ENCODE assay signal across 26 mouse cellular contexts in the genomic region with DNA sequence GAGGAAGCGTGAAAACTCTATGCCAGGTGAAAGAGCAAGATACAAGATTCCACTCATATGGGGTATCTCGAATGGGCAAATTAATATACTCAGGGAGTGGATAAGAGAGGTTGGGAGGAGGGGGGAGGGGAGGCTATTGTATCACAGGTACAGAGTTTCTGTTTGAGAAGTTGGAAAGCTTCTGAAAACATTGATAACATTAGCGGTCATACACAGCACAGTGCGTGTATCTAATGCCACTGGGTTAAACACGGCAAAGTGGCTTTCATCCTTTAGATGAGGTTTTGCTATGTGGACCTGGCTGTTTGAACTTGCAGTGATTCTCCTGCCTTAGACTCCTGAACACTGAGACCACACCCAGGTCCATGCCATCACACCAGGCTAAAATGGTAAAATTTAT. TPM values are rescaled to one million over a fixed set of nuclear protein-coding genes. Genes with fewer than 3 reads are reported as not detected.
DNase-seq lines count a peak whose midpoint lies in the region; ATAC-seq and TF ChIP-seq lines count a peak whose summit lies in the region.
"Had no signal": no experiment of that assay in that cellular context is flagged by ENCODE, and none has a peak within 500 bp of the region (broad histone marks: within the 10 kb centered on the region; RNA-seq: fewer than 3 reads in every experiment).

No protein-coding gene starts in this region.

- H3K9ac ChIP-seq in liver, adult 2 months (ENCODE audit: low read depth, low read length) = no peak overlapping the region
- H3K9ac ChIP-seq in liver, embryonic 11.5 days (ENCODE audit: low read depth, low read length) = no peak overlapping the region
- H3K9ac ChIP-seq in stomach, embryonic 15.5 days = no peak overlapping the region
- no peak overlapping the region for H3K9ac ChIP-seq in stomach, postnatal 0 days (ENCODE audit: low read length)
- no peak overlapping the region for H3K9ac ChIP-seq in forebrain, embryonic 13.5 days
- H3K9ac ChIP-seq: embryonic facial prominence, embryonic 13.5 days; embryonic facial prominence, embryonic 15.5 days; forebrain, embryonic 12.5 days; forebrain, embryonic 15.5 days had no signal

- TF ChIP-seq CTCF in liver, adult 2 months (IDR thresholded peaks at IDR 0.05; ENCODE audit: low read depth, low read length) = no peak
- no peak for TF ChIP-seq CTCF in stomach, postnatal 0 days (IDR thresholded peaks at IDR 0.05; ENCODE audit: low read depth)

- TF ChIP-seq EP300 in stomach, postnatal 0 days (optimal IDR thresholded peaks at IDR 0.05) = no peak

- peak; percentile 73 for DNase-seq in liver, adult 2 months (ENCODE audit: extremely low read depth, low read depth, low spot score)
- DNase-seq in liver, embryonic 11.5 days (ENCODE audit: low spot score) = no peak
- peak; percentile 38 for DNase-seq in stomach, postnatal 0 days (ENCODE audit: low spot score)
- DNase-seq in thymus, postnatal 10 days (ENCODE audit: low spot score in 2 of 2) = no peak
- DNase-seq: adrenal gland, adult 2 months; adrenal gland, postnatal 10 days; adrenal gland, postnatal 25 days; cerebellum, adult 11 months; cerebellum, adult 18-20 months; cerebellum, adult 8-10 months; cerebellum, adult 9-11 months; cerebellum, postnatal 14 days; cerebellum, postnatal 36 days; embryo, embryonic 11 days had no signal

- 0 out of 2 replicates have a peak overlapping the region, but pooled peaks have one; percentile 34 for H3K27ac ChIP-seq in liver, adult 2 months (replicated peaks; ENCODE audit: insufficient read depth, low read depth, low read length)
- no peak overlapping the region for H3K27ac ChIP-seq in liver, embryonic 11.5 days (ENCODE audit: low read depth, low read length)
- no peak overlapping the region for H3K27ac ChIP-seq in stomach, embryonic 15.5 days
- no peak overlapping the region for H3K27ac ChIP-seq in stomach, postnatal 0 days (replicated peaks)
- H3K27ac ChIP-seq in forebrain, embryonic 13.5 days = no peak overlapping the region
- H3K27ac ChIP-seq: embryonic facial prominence, embryonic 13.5 days; embryonic facial prominence, embryonic 15.5 days; forebrain, embryonic 10.5 days; forebrain, embryonic 12.5 days; forebrain, embryonic 15.5 days had no signal

- no peak overlapping the region for H3K4me2 ChIP-seq in liver, embryonic 11.5 days
- H3K4me2 ChIP-seq in stomach, embryonic 15.5 days = no peak overlapping the region
- no peak overlapping the region for H3K4me2 ChIP-seq in stomach, postnatal 0 days (replicated peaks; ENCODE audit: low read depth)
- H3K4me2 ChIP-seq in forebrain, embryonic 13.5 days = no peak overlapping the region
- H3K4me2 ChIP-seq: embryonic facial prominence, embryonic 13.5 days; embryonic facial prominence, embryonic 15.5 days; forebrain, embryonic 12.5 days; forebrain, embryonic 15.5 days had no signal

- no peak for TF ChIP-seq POLR2A in liver, adult 2 months (IDR thresholded peaks at IDR 0.05; ENCODE audit: extremely low read depth, insufficient read depth, low read length)

- no peaks in the 10 kb centered on the region for H3K27me3 ChIP-seq in liver, adult 2 months (ENCODE audit: control insufficient read depth, insufficient read depth, low read length)
- no peaks in the 10 kb centered on the region for H3K27me3 ChIP-seq in liver, embryonic 11.5 days (replicated peaks; ENCODE audit: control insufficient read depth, insufficient read depth, low read length)
- H3K27me3 ChIP-seq in stomach, embryonic 15.5 days (replicated peaks) = no peaks in the 10 kb centered on the region
- H3K27me3 ChIP-seq in stomach, postnatal 0 days (ENCODE audit: control insufficient read depth, insufficient read depth, low read length) = no peaks in the 10 kb centered on the region
- H3K27me3 ChIP-seq in forebrain, embryonic 13.5 days = no peaks in the 10 kb centered on the region
- H3K27me3 ChIP-seq: embryonic facial prominence, embryonic 13.5 days; embryonic facial prominence, embryonic 15.5 days; forebrain, embryonic 12.5 days; forebrain, embryonic 15.5 days had no signal

- 35% methylated on average over 5 of the region's 5 CpGs for WGBS in liver, adult 2 months
- 79% methylated on average over 5 of the region's 5 CpGs for WGBS in liver, embryonic 11.5 days
- WGBS in stomach, embryonic 15.5 days = 78% methylated on average over 5 of the region's 5 CpGs
- WGBS in stomach, postnatal 0 days = 68% methylated on average over 5 of the region's 5 CpGs
- 94% methylated on average over 5 of the region's 5 CpGs for WGBS in forebrain, embryonic 13.5 days

- H3K79me2 ChIP-seq in liver, adult 2 months (ENCODE audit: control insufficient read depth, insufficient read depth, low read length) = peaks cover 2% of the 10 kb centered on the region; the same call in 1 of the 2 replicates

- H3K36me3 ChIP-seq in liver, adult 2 months (ENCODE audit: control insufficient read depth, insufficient read depth, low read length) = peaks cover 13% of the 10 kb centered on the region
- H3K36me3 ChIP-seq in liver, embryonic 11.5 days (ENCODE audit: control insufficient read depth, insufficient read depth, low read length) = no peaks in the 10 kb centered on the region
- H3K36me3 ChIP-seq in stomach, embryonic 15.5 days = no peaks in the 10 kb centered on the region
- no peaks in the 10 kb centered on the region; the same call in 1 of the 2 replicates for H3K36me3 ChIP-seq in stomach, postnatal 0 days (ENCODE audit: control insufficient read depth, insufficient read depth, low read length)
- 0 out of 2 replicates have a peak, but pooled peaks cover 5% of the 10 kb centered on the region for H3K36me3 ChIP-seq in forebrain, embryonic 13.5 days (ENCODE audit: poor library complexity, severe bottlenecking)
- H3K36me3 ChIP-seq: forebrain, embryonic 10.5 days; forebrain, embryonic 12.5 days; forebrain, embryonic 15.5 days had no signal

- peaks cover 15% of the 10 kb centered on the region for H3K4me1 ChIP-seq in liver, adult 2 months (ENCODE audit: control insufficient read depth, insufficient read depth, low read length)
- H3K4me1 ChIP-seq in liver, embryonic 11.5 days (replicated peaks; ENCODE audit: control insufficient read depth, insufficient read depth, low read length) = no peaks in the 10 kb centered on the region
- H3K4me1 ChIP-seq in stomach, embryonic 15.5 days = no peaks in the 10 kb centered on the region
- no peaks in the 10 kb centered on the region for H3K4me1 ChIP-seq in stomach, postnatal 0 days (replicated peaks; ENCODE audit: control insufficient read depth, insufficient read depth)
- no peaks in the 10 kb centered on the region for H3K4me1 ChIP-seq in forebrain, embryonic 13.5 days
- H3K4me1 ChIP-seq: embryonic facial prominence, embryonic 13.5 days; embryonic facial prominence, embryonic 15.5 days; forebrain, embryonic 12.5 days; forebrain, embryonic 15.5 days had no signal

- H3K4me3 ChIP-seq in liver, adult 2 months (ENCODE audit: insufficient read depth, low read depth, low read length) = no peak overlapping the region
- H3K4me3 ChIP-seq in liver, embryonic 11.5 days (ENCODE audit: low read depth, low read length) = no peak overlapping the region
- no peak overlapping the region for H3K4me3 ChIP-seq in stomach, embryonic 15.5 days (replicated peaks)
- no peak overlapping the region for H3K4me3 ChIP-seq in stomach, postnatal 0 days (ENCODE audit: low read depth, low read length)
- no peak overlapping the region for H3K4me3 ChIP-seq in forebrain, embryonic 13.5 days
- H3K4me3 ChIP-seq: embryonic facial prominence, embryonic 13.5 days; embryonic facial prominence, embryonic 15.5 days; erythroblast, embryonic 14.5 days; forebrain, embryonic 10.5 days; forebrain, embryonic 12.5 days; forebrain, embryonic 15.5 days had no signal

- H3K9me3 ChIP-seq in liver, embryonic 11.5 days (ENCODE audit: control insufficient read depth, low read length) = no peaks in the 10 kb centered on the region
- H3K9me3 ChIP-seq in stomach, embryonic 15.5 days = no peaks in the 10 kb centered on the region
- H3K9me3 ChIP-seq in stomach, postnatal 0 days (ENCODE audit: control insufficient read depth, low read length) = no peaks in the 10 kb centered on the region
- H3K9me3 ChIP-seq in forebrain, embryonic 13.5 days (replicated peaks) = no peaks in the 10 kb centered on the region
- H3K9me3 ChIP-seq: embryonic facial prominence, embryonic 13.5 days; embryonic facial prominence, embryonic 15.5 days; forebrain, embryonic 10.5 days; forebrain, embryonic 12.5 days; forebrain, embryonic 15.5 days had no signal

- ATAC-seq in liver, embryonic 11.5 days (replicated peaks; ENCODE audit: low FRiP score) = no peak
- peak; percentile 60 for ATAC-seq in stomach, embryonic 15.5 days (ENCODE audit: insufficient read depth, low FRiP score, low read depth)
- 0 out of 2 replicates have a peak, but pooled peaks have one; percentile 40 for ATAC-seq in stomach, postnatal 0 days (ENCODE audit: low FRiP score, low TSS enrichment)
- no peak for ATAC-seq in forebrain, embryonic 13.5 days
- ATAC-seq: forebrain, embryonic 15.5 days had no signal

RNA-seq across cellular contexts. Expression of a gene that starts 1.0 kb away (rescaled TPM):
- total RNA-seq in liver, adult 2 months (2014; rRNA removed) = 233 and 351 TPM in 2 replicates
- 200 and 262 TPM in 2 replicates for polyA plus RNA-seq in liver, adult 2 months (2012; rRNA removed)
- polyA plus RNA-seq in liver, embryonic 11.5 days (2014; fragmentation: Nextera tagmentation; extraction: Ambion mirVana) = 4.4 and 5.1 TPM in 2 replicates
- 2.2 and 3.4 TPM in 2 replicates for polyA plus RNA-seq in stomach, embryonic 15.5 days (2015; fragmentation: Nextera tagmentation; extraction: Ambion mirVana)
- 5.5 and 5.6 TPM in 2 replicates for polyA plus RNA-seq in stomach, postnatal 0 days (2015; fragmentation: Nextera tagmentation; extraction: Ambion mirVana)
- polyA plus RNA-seq in forebrain, embryonic 13.5 days (2015; fragmentation: Nextera tagmentation; extraction: Ambion mirVana) = 0.16 TPM in 1 of 2 replicates, not detected in the other
- total RNA-seq: common myeloid progenitor, adult 5-6 weeks; MEL had no signal
- polyA plus RNA-seq: C2C12; embryonic facial prominence, embryonic 11.5 days; embryonic facial prominence, embryonic 13.5 days; embryonic facial prominence, embryonic 15.5 days; erythroblast, embryonic 14.5 days; forebrain, embryonic 10.5 days; forebrain, embryonic 12.5 days; forebrain, embryonic 15.5 days had no signal

RNA-seq across cellular contexts. Expression of a gene that starts 39.6 kb away (rescaled TPM):
- 27.8 and 44.2 TPM in 2 replicates for total RNA-seq in liver, adult 2 months (2014; rRNA removed)
- 14.2 and 19.0 TPM in 2 replicates for polyA plus RNA-seq in liver, adult 2 months (2012; rRNA removed)
- polyA plus RNA-seq in liver, embryonic 11.5 days (2014; fragmentation: Nextera tagmentation; extraction: Ambion mirVana) = 22.4 and 24.2 TPM in 2 replicates
- polyA plus RNA-seq in stomach, embryonic 15.5 days (2015; fragmentation: Nextera tagmentation; extraction: Ambion mirVana) = 40.8 and 46.0 TPM in 2 replicates
- 36.6 and 40.1 TPM in 2 replicates for polyA plus RNA-seq in stomach, postnatal 0 days (2015; fragmentation: Nextera tagmentation; extraction: Ambion mirVana)
- 17.8 and 19.8 TPM in 2 replicates for polyA plus RNA-seq in forebrain, embryonic 13.5 days (2015; fragmentation: Nextera tagmentation; extraction: Ambion mirVana)

RNA-seq across cellular contexts. Expression of a gene that starts 43.7 kb away (rescaled TPM):
- total RNA-seq in liver, adult 2 months (2014; rRNA removed) = 215 and 272 TPM in 2 replicates
- 336 and 360 TPM in 2 replicates for polyA plus RNA-seq in liver, adult 2 months (2012; rRNA removed)
- polyA plus RNA-seq in liver, embryonic 11.5 days (2014; fragmentation: Nextera tagmentation; extraction: Ambion mirVana) = 53.7 and 53.9 TPM in 2 replicates
- polyA plus RNA-seq in stomach, embryonic 15.5 days (2015; fragmentation: Nextera tagmentation; extraction: Ambion mirVana) = 52.6 and 56.8 TPM in 2 replicates
- polyA plus RNA-seq in stomach, postnatal 0 days (2015; fragmentation: Nextera tagmentation; extraction: Ambion mirVana) = 45.3 and 47.4 TPM in 2 replicates
- 0.32 and 0.37 TPM in 2 replicates for polyA plus RNA-seq in forebrain, embryonic 13.5 days (2015; fragmentation: Nextera tagmentation; extraction: Ambion mirVana)
- total RNA-seq: adrenal gland, postnatal 25 days; common myeloid progenitor, adult 5-6 weeks had no signal
- polyA plus RNA-seq: adrenal gland, adult 2 months; embryonic facial prominence, embryonic 11.5 days; embryonic facial prominence, embryonic 13.5 days had no signal

Comparison
In these comparisons a context has a peak if more than half of its experiments do, and no peak if none do; other contexts are left out.
1. DNase-seq: peak in liver, adult 2 months (single experiment) and stomach, postnatal 0 days (single experiment); none in liver, embryonic 11.5 days (single experiment) and thymus, postnatal 10 days (0 of 2).
2. RNA of a gene that starts 1.0 kb away (polyA plus RNA-seq): 200 to 262 TPM in liver, adult 2 months; 5.5 to 5.6 TPM in stomach, postnatal 0 days, 4.4 to 5.1 TPM in liver, embryonic 11.5 days, 2.2 to 3.4 TPM in stomach, embryonic 15.5 days and 0.16 TPM in forebrain, embryonic 13.5 days; every median in the first group is over 10 times any median in the second.
3. ATAC-seq: peak in stomach, embryonic 15.5 days (single experiment) and stomach, postnatal 0 days (single experiment); none in liver, embryonic 11.5 days (single experiment) and forebrain, embryonic 13.5 days (single experiment).
4. RNA of a gene that starts 43.7 kb away (polyA plus RNA-seq): 336 to 360 TPM in liver, adult 2 months, 53.7 to 53.9 TPM in liver, embryonic 11.5 days, 52.6 to 56.8 TPM in stomach, embryonic 15.5 days and 45.3 to 47.4 TPM in stomach, postnatal 0 days; 0.32 to 0.37 TPM in forebrain, embryonic 13.5 days; every median in the first group is over 10 times any median in the second.